Mouse (Mus musculus) MEL (cell line): ENCODE measurements around the gene Cemip. TPM values are rescaled to one million over a fixed set of nuclear protein-coding genes. Genes with fewer than 3 reads are reported as not detected.

Experiments
- DNase-seq: peaks from one replicate; pipeline ENCODE4 v3.0.0; 2011; ENCODE audit warnings: low read depth, low spot score
- H3K27ac ChIP-seq: 2 replicates; pipeline ENCODE4 v1.5.1; 2012; ENCODE audit warnings: low read depth, mild to moderate bottlenecking, control low read depth, low read length, moderate library complexity; ENCODE audit not compliant: control insufficient read depth
- H3K27me3 ChIP-seq, 2 experiments: fragments of 150-350 bp in 1 of 2; sonication (generic) in 1 of 2; 2 replicates each; pipeline ENCODE4 v1.6.1; 2012; ENCODE audit warnings: low read length in 2 of 2, mild to moderate bottlenecking in 2 of 2, improper control_type of control experiment in 1 of 2, moderate library complexity in 1 of 2; ENCODE audit not compliant: insufficient read depth in 2 of 2, control insufficient read depth in 1 of 2
- H3K36me3 ChIP-seq, 2 experiments: 2 replicates each; pipeline ENCODE4 v1.6.1; 2012 to 2014; ENCODE audit warnings: low read length in 2 of 2, improper control_type of control experiment in 1 of 2, inconsistent platforms in 1 of 2, mild to moderate bottlenecking in 1 of 2; ENCODE audit not compliant: insufficient read depth in 2 of 2, control insufficient read depth in 1 of 2
- H3K4me1 ChIP-seq, 2 experiments: fragments of 150-350 bp in 1 of 2; sonication (generic) in 1 of 2; 2 replicates each; pipeline ENCODE4 v1.6.1; 2012; ENCODE audit warnings: low read length in 2 of 2, improper control_type of control experiment in 1 of 2, mild to moderate bottlenecking in 1 of 2; ENCODE audit not compliant: insufficient read depth in 2 of 2, control insufficient read depth in 1 of 2
- H3K4me3 ChIP-seq, 2 experiments: fragments of 150-350 bp in 1 of 2; sonication (generic) in 1 of 2; 2 replicates each; pipeline ENCODE4 v1.5.1; 2012; ENCODE audit warnings: low read depth in 2 of 2, low read length in 2 of 2, mild to moderate bottlenecking in 2 of 2, moderate library complexity in 2 of 2, control low read depth in 1 of 2, improper control_type of control experiment in 1 of 2; ENCODE audit not compliant: control insufficient read depth in 1 of 2, insufficient read depth in 1 of 2
- H3K79me2 ChIP-seq: 2 replicates; pipeline ENCODE4 v1.6.1; 2012; ENCODE audit warnings: mild to moderate bottlenecking, low read length, moderate library complexity; ENCODE audit not compliant: control insufficient read depth, poor library complexity, insufficient read depth
- H3K9ac ChIP-seq: 2 replicates; pipeline ENCODE4 v1.6.1; 2012; ENCODE audit warnings: low read depth, mild to moderate bottlenecking, control low read depth, low read length, moderate library complexity; ENCODE audit not compliant: control insufficient read depth, poor library complexity, severe bottlenecking
- H3K9me3 ChIP-seq: fragments of 150-350 bp; sonication (generic); replicated peaks from 2 replicates; pipeline ENCODE4 v1.6.1; 2012; ENCODE audit warnings: mild to moderate bottlenecking, low read length, improper control_type of control experiment, moderate library complexity; ENCODE audit not compliant: insufficient read depth
- BHLHE40 ChIP-seq: IDR thresholded peaks from 2 replicates; pipeline ENCODE4 v1.6.1; 2012; ENCODE audit warnings: low read depth, mild to moderate bottlenecking, inconsistent platforms, low read length, improper control_type of control experiment, borderline replicate concordance
- CTCF ChIP-seq, 3 experiments: IDR thresholded peaks in 2 of 3; conservative IDR thresholded peaks in 1 of 3; 2 replicates each; pipeline ENCODE4 v1.5.1; 2011 to 2012; ENCODE audit warnings: low read length in 3 of 3, low read depth in 2 of 3, mild to moderate bottlenecking in 2 of 3, improper control_type of control experiment in 1 of 3, inconsistent platforms in 1 of 3, mixed read lengths in 1 of 3, moderate library complexity in 1 of 3; ENCODE audit not compliant: control insufficient read depth in 1 of 3, insufficient read depth in 1 of 3, poor library complexity in 1 of 3, severe bottlenecking in 1 of 3
- EP300 ChIP-seq, 2 experiments: IDR thresholded peaks; 2 replicates each; pipeline ENCODE4 v1.6.1; 2011; ENCODE audit warnings: improper control_type of control experiment in 2 of 2, low read length in 2 of 2, low read depth in 1 of 2, mild to moderate bottlenecking in 1 of 2
- ETS1 ChIP-seq: IDR thresholded peaks from 2 replicates; pipeline ENCODE4 v1.6.1; 2012; ENCODE audit warnings: low read depth, mild to moderate bottlenecking, inconsistent platforms, low read length, improper control_type of control experiment, moderate library complexity
- GATA1 ChIP-seq: IDR thresholded peaks from 2 replicates; pipeline ENCODE4 v1.6.1; 2011; ENCODE audit warnings: low read depth, low read length, improper control_type of control experiment
- HCFC1 ChIP-seq: IDR thresholded peaks from 2 replicates; pipeline ENCODE4 v1.6.1; 2012; ENCODE audit warnings: low read depth, mild to moderate bottlenecking, inconsistent platforms, low read length, improper control_type of control experiment, moderate library complexity
- JUND ChIP-seq: IDR thresholded peaks from 2 replicates; pipeline ENCODE4 v1.6.1; 2011; ENCODE audit warnings: low read depth, mild to moderate bottlenecking, improper control_type of control experiment, low read length
- KAT2A ChIP-seq: conservative IDR thresholded peaks from 2 replicates; pipeline ENCODE4 v1.6.1; 2012; ENCODE audit warnings: low read depth, low read length, improper control_type of control experiment, inconsistent platforms
- MAFK ChIP-seq: IDR thresholded peaks from 2 replicates; pipeline ENCODE4 v1.6.1; 2011; ENCODE audit warnings: low read depth, mild to moderate bottlenecking, low read length, improper control_type of control experiment, borderline replicate concordance
- MAX ChIP-seq: IDR thresholded peaks from 2 replicates; pipeline ENCODE4 v1.6.1; 2011; ENCODE audit warnings: low read length, improper control_type of control experiment
- NELFE ChIP-seq: IDR thresholded peaks from 2 replicates; pipeline ENCODE4 v1.6.1; 2011; ENCODE audit warnings: low read depth, low read length, improper control_type of control experiment
- NRF1 ChIP-seq: IDR thresholded peaks from 2 replicates; pipeline ENCODE4 v1.6.1; 2014; ENCODE audit warnings: low read depth, mild to moderate bottlenecking, inconsistent platforms, low read length, improper control_type of control experiment, moderate library complexity; ENCODE audit not compliant: poor library complexity, insufficient read depth, severe bottlenecking
- POLR2AphosphoS5 ChIP-seq: IDR thresholded peaks from 2 replicates; pipeline ENCODE4 v1.6.1; 2012; ENCODE audit warnings: low read depth, borderline replicate concordance, mild to moderate bottlenecking, inconsistent platforms, low read length, moderate library complexity, mixed read lengths
- RCOR1 ChIP-seq: IDR thresholded peaks from 2 replicates; pipeline ENCODE4 v1.6.1; 2012; ENCODE audit warnings: low read depth, mild to moderate bottlenecking, inconsistent platforms, low read length, improper control_type of control experiment
- SIN3A ChIP-seq: IDR thresholded peaks from 2 replicates; pipeline ENCODE4 v1.6.1; 2012; ENCODE audit warnings: low read length, improper control_type of control experiment, inconsistent platforms
- SMC3 ChIP-seq: IDR thresholded peaks from 2 replicates; pipeline ENCODE4 v1.6.1; 2011; ENCODE audit warnings: low read depth, low read length, improper control_type of control experiment
- TBP ChIP-seq: IDR thresholded peaks from 2 replicates; pipeline ENCODE4 v1.8.0; 2011; ENCODE audit warnings: low read depth, low read length, improper control_type of control experiment
- TCF12 ChIP-seq: IDR thresholded peaks from 2 replicates; pipeline ENCODE4 v1.6.1; 2014; ENCODE audit warnings: low read depth, mild to moderate bottlenecking, inconsistent platforms, low read length, improper control_type of control experiment, moderate library complexity
- UBTF ChIP-seq: IDR thresholded peaks from 2 replicates; pipeline ENCODE4 v1.6.1; 2012; ENCODE audit warnings: low read depth, mild to moderate bottlenecking, inconsistent platforms, low read length, improper control_type of control experiment, moderate library complexity, borderline replicate concordance; ENCODE audit not compliant: insufficient read depth
- USF1 ChIP-seq: IDR thresholded peaks from 2 replicates; pipeline ENCODE4 v1.6.1; 2014; ENCODE audit warnings: low read depth, mild to moderate bottlenecking, inconsistent platforms, low read length, improper control_type of control experiment, moderate library complexity
- ZC3H11A ChIP-seq: IDR thresholded peaks from 2 replicates; pipeline ENCODE4 v1.6.1; 2012; ENCODE audit warnings: low read depth, mild to moderate bottlenecking, inconsistent platforms, low read length, improper control_type of control experiment
- ZNF384 ChIP-seq: IDR thresholded peaks from 2 replicates; pipeline ENCODE4 v1.6.1; 2012; ENCODE audit warnings: low read depth, mild to moderate bottlenecking, inconsistent platforms, low read length, improper control_type of control experiment
- polyA plus RNA-seq, 2 experiments: library from polyadenylated mRNA; stranded (reverse) in 1 of 2; unstranded in 1 of 2; fragments of >175 nt in 1 of 2; fragments of >200 nt in 1 of 2; gene quantifications; 2 replicates each; pipeline versions ENCODE4 v1.2.1 to v1.2.4; 2012; ENCODE audit warnings: low replicate concordance in 2 of 2, low read depth in 1 of 2; ENCODE audit not compliant: insufficient read length in 2 of 2, insufficient read depth in 1 of 2, missing spikeins in 1 of 2
- total RNA-seq: library from RNA; depleted of rRNA; stranded (reverse); fragments of 300-350 nt; gene quantifications from 2 replicates; pipeline ENCODE4 v1.2.3, GENCODE M21; 2012

Cemip gene
- total and polyA plus RNA-seq, 3 experiments = not detected

- H3K9ac ChIP-seq = no peak overlapping the region
- no peaks in the 10 kb centered on the region for H3K79me2 ChIP-seq
- H3K4me3 ChIP-seq = no peak overlapping the region
- no peak for DNase-seq
- no peaks in the 10 kb centered on the region for H3K4me1 ChIP-seq
- no peaks in the 10 kb centered on the region for H3K9me3 ChIP-seq
- no peak for TF ChIP-seq POLR2AphosphoS5
- no peak for TF ChIP-seq MAX
- no peak for TF ChIP-seq TCF12
- H3K36me3 ChIP-seq = no peaks in the 10 kb centered on the region
- H3K27me3 ChIP-seq = no peaks in the 10 kb centered on the region; a peak in 1 of 4 replicates
- no peak overlapping the region for H3K27ac ChIP-seq
Measured at GRCm38 (mm10) chr7:83978410-83978809, 107.9 kb downstream of the Cemip start.

- Histone ChIP-seq H3K27ac (no peak overlapping the region), H3K4me3 (no peak overlapping the region), H3K9me3 (no peaks in the 10 kb centered on the region), H3K27me3 (no peaks in the 10 kb centered on the region; a peak in 1 of 4 replicates), H3K9ac (no peak overlapping the region), H3K79me2 (no peaks in the 10 kb centered on the region), H3K36me3 (no peaks in the 10 kb centered on the region)
- TF ChIP-seq HCFC1 = no peak
- TF ChIP-seq, all 39 proteins: peak for 0
- no peak for DNase-seq
- no peaks in the 10 kb centered on the region for H3K4me1 ChIP-seq
Measured at GRCm38 (mm10) chr7:83976413-83976958, 109.8 kb downstream of the Cemip start.

GRCm38 (mm10) chr7:83975283-83975682, 111.0 kb downstream of the Cemip start:
- Histone ChIP-seq H3K36me3 (no peaks in the 10 kb centered on the region), H3K27me3 (no peaks in the 10 kb centered on the region; a peak in 1 of 4 replicates), H3K4me3 (no peak overlapping the region), H3K27ac (no peak overlapping the region), H3K9me3 (no peaks in the 10 kb centered on the region), H3K4me1 (no peaks in the 10 kb centered on the region), H3K9ac (no peak overlapping the region), H3K79me2 (no peaks in the 10 kb centered on the region)
- TF ChIP-seq KAT2A (no peak), BHLHE40 (no peak), ZC3H11A (no peak), ZNF384 (no peak), NELFE (no peak), USF1 (no peak), RCOR1 (no peak), CTCF (IDR thresholded peaks at IDR 0.05 in 2 of 3, conservative IDR thresholded peaks at IDR 0.05 in 1 of 3; ENCODE audit: control insufficient read depth in 1 of 3, insufficient read depth in 1 of 3, low read depth in 2 of 3, low read length in 3 of 3, poor library complexity in 1 of 3, severe bottlenecking in 1 of 3) (no peak), ETS1 (no peak), NRF1 (no peak), JUND (no peak), SIN3A (no peak), MAFK (no peak), UBTF (no peak), EP300 (IDR thresholded peaks at IDR 0.05; ENCODE audit: low read depth in 1 of 2, low read length in 2 of 2) (no peak), GATA1 (no peak), SMC3 (no peak), POLR2AphosphoS5 (no peak), TBP (no peak)
- DNase-seq = no peak
